22 mouse cellular contexts compared by ENCODE assay signal in the genomic region with DNA sequence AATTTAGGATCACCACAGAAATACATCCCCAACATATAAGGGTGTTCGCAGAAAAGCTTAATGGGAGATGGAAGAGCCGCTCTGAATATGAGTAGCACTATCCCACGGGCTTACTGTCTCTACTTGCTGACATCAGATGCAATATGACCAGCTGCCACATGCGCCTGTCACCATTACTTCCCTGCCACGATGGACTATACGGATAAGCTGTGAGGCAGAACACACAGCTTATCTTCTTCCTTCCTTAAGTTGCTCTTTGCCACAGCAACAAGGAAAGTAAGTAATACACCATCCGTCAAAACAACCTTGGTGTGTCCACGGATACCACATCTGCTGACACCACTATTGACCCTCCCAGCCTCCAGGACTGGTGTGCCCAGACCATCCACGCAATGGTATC. TPM values are rescaled to one million over a fixed set of nuclear protein-coding genes. Genes with fewer than 3 reads are reported as not detected.
DNase-seq lines count a peak whose midpoint lies in the region; ATAC-seq and TF ChIP-seq lines count a peak whose summit lies in the region.
"Had no signal": no experiment of that assay in that cellular context is flagged by ENCODE, and none has a peak within 500 bp of the region (broad histone marks: within the 10 kb centered on the region; RNA-seq: fewer than 3 reads in every experiment).

No protein-coding gene starts in this region.

- H3K4me1 ChIP-seq in bone marrow macrophage, adult 2 months (ENCODE audit: control insufficient read depth, insufficient read depth, low read length): peaks cover 78% of the 10 kb centered on the region
- H3K4me1 ChIP-seq in liver, embryonic 12.5 days: peaks cover 79% of the 10 kb centered on the region

- WGBS in liver, embryonic 12.5 days (ENCODE audit: insufficient replicate concordance): 32% methylated on average over 9 of the region's 9 CpGs

- no peak for TF ChIP-seq CTCF in left cerebral cortex, adult 2 months (IDR thresholded peaks at IDR 0.05)
- TF ChIP-seq CTCF in bone marrow macrophage, adult 2 months (IDR thresholded peaks at IDR 0.05; ENCODE audit: low read depth, low read length): no peak

- TF ChIP-seq POLR2A in bone marrow macrophage, adult 2 months (IDR thresholded peaks at IDR 0.05; ENCODE audit: borderline replicate concordance, low read depth, low read length): no peak

- intact Hi-C loops in left cerebral cortex, adult 2 months (cut with DNase I): no loop called here
- intact Hi-C loops in left cerebral cortex, postnatal 14 days (cut with DNase I): no loop called here

- DNase-seq in left cerebral cortex, adult 2 months (ENCODE audit: extremely low spot score in 1 of 2, low spot score in 2 of 2): no peak
- no peak for DNase-seq in left cerebral cortex, postnatal 14 days (ENCODE audit: low spot score in 2 of 2)
- DNase-seq in yolk sac, embryonic 10.5 days (ENCODE audit: low spot score): no peak
- DNase-seq in right cerebral cortex, adult 2 months (ENCODE audit: low spot score in 2 of 2): no peak
- DNase-seq: adrenal gland, adult 8-10 months; cerebellum, adult 11-12 months; heart, postnatal 14 days; kidney, adult 18-20 months; lung, adult 2 months; lung, postnatal 10 days; thymus, adult 2 months; thymus, postnatal 36 days had no signal

- H3K4me2 ChIP-seq in liver, embryonic 12.5 days: 0 out of 2 replicates have a peak overlapping the region, but pooled peaks have one; percentile 1
- H3K4me2 ChIP-seq: forebrain, embryonic 15.5 days; kidney, embryonic 15.5 days; limb, embryonic 15.5 days; midbrain, embryonic 15.5 days had no signal

- 0 out of 2 replicates have a peak overlapping the region, but pooled peaks have one; percentile 44 for H3K27ac ChIP-seq in left cerebral cortex, adult 2 months
- H3K27ac ChIP-seq in bone marrow macrophage, adult 2 months (ENCODE audit: insufficient read depth, low read depth, low read length): peak overlapping the region; percentile 92
- no peak overlapping the region for H3K27ac ChIP-seq in liver, embryonic 12.5 days
- H3K27ac ChIP-seq: forebrain, embryonic 15.5 days; kidney, embryonic 15.5 days; limb, embryonic 10.5 days; limb, embryonic 15.5 days; midbrain, embryonic 15.5 days had no signal

- H3K36me3 ChIP-seq in liver, embryonic 12.5 days: no peaks in the 10 kb centered on the region
- H3K36me3 ChIP-seq: forebrain, embryonic 15.5 days; kidney, embryonic 15.5 days; limb, embryonic 10.5 days; limb, embryonic 15.5 days; midbrain, embryonic 15.5 days had no signal

- H3K9ac ChIP-seq in liver, embryonic 12.5 days: no peak overlapping the region
- H3K9ac ChIP-seq: forebrain, embryonic 15.5 days; kidney, embryonic 15.5 days; limb, embryonic 15.5 days; midbrain, embryonic 15.5 days had no signal

- no peaks in the 10 kb centered on the region for H3K9me3 ChIP-seq in liver, embryonic 12.5 days (replicated peaks)
- H3K9me3 ChIP-seq: forebrain, embryonic 15.5 days; kidney, embryonic 15.5 days; limb, embryonic 10.5 days; limb, embryonic 15.5 days; midbrain, embryonic 15.5 days had no signal

- no peak overlapping the region for H3K4me3 ChIP-seq in left cerebral cortex, adult 2 months
- no peak overlapping the region for H3K4me3 ChIP-seq in bone marrow macrophage, adult 2 months (ENCODE audit: insufficient read depth, low read length)
- H3K4me3 ChIP-seq in liver, embryonic 12.5 days: no peak overlapping the region
- H3K4me3 ChIP-seq: forebrain, embryonic 15.5 days; kidney, embryonic 15.5 days; limb, embryonic 10.5 days; limb, embryonic 15.5 days; midbrain, embryonic 15.5 days had no signal

- no peaks in the 10 kb centered on the region for H3K27me3 ChIP-seq in liver, embryonic 12.5 days (replicated peaks)
- H3K27me3 ChIP-seq: forebrain, embryonic 15.5 days; kidney, embryonic 15.5 days; limb, embryonic 15.5 days; midbrain, embryonic 15.5 days had no signal

- ATAC-seq in liver, embryonic 12.5 days: peak; percentile 52; the same call in 1 of the 2 replicates
- peak; percentile 71 for ATAC-seq in megakaryocyte progenitor cell, adult 5-6 weeks (replicated peaks; ENCODE audit: poor library complexity)
- no peak for ATAC-seq in erythroid progenitor cell, adult 5-6 weeks (replicated peaks; ENCODE audit: low FRiP score, poor library complexity, severe bottlenecking)
- ATAC-seq: forebrain, embryonic 15.5 days; hindbrain, embryonic 16.5 days; midbrain, embryonic 15.5 days had no signal

RNA-seq across cellular contexts. Expression of a gene that starts 28.5 kb away (rescaled TPM):
- total RNA-seq in left cerebral cortex, adult 2 months (2021): 10 to 100 TPM; 82.0 to 82.4 TPM
- total RNA-seq in left cerebral cortex, postnatal 14 days (2021): 10 to 100 TPM; 77.9 to 82.0 TPM
- 57.5 and 57.8 TPM in 2 replicates for polyA plus RNA-seq in bone marrow macrophage, adult 2 months (2012; ENCODE audit: insufficient read depth, insufficient read length, missing spikeins)
- polyA plus RNA-seq in liver, embryonic 12.5 days (2016; fragmentation: Nextera tagmentation; extraction: Ambion mirVana): 15.4 and 15.7 TPM in 2 replicates
- 13.7 and 19.5 TPM in 2 replicates for total RNA-seq in megakaryocyte progenitor cell, adult 5-6 weeks (2015)
- total RNA-seq in megakaryocyte progenitor cell, adult 5-6 weeks (2017): 5.8 and 6.7 TPM in 2 replicates
- 13.0 and 16.9 TPM in 2 replicates for total RNA-seq in erythroid progenitor cell, adult 5-6 weeks (2015; ENCODE audit: low replicate concordance)
- total RNA-seq in erythroid progenitor cell, adult 5-6 weeks (2017; ENCODE audit: low replicate concordance): 17.2 and 21.9 TPM in 2 replicates
